Mouse (Mus musculus) cerebellum, adult 2 months (tissue): ENCODE results near the gene Zbtb12. TPM values are rescaled to one million over a fixed set of nuclear protein-coding genes. Genes with fewer than 3 reads are reported as not detected.
"Not testable (repeated sequence)": the region's sequence is repeated elsewhere in the genome, so short reads cannot be mapped to it uniquely, and the experiment has no call there.

ENCODE experiments used
- DNase-seq, 2 experiments: peaks; one replicate each; pipeline ENCODE4 v3.0.0; 2021
- H3K27ac ChIP-seq: fragments of 200-500 bp; 2 replicates; pipeline ENCODE4 v1.5.1; 2012; ENCODE audit warnings: low read length, control low read depth, inconsistent platforms; ENCODE audit not compliant: insufficient read depth
- H3K27me3 ChIP-seq: fragments of 200-500 bp; 2 replicates; pipeline ENCODE4 v1.6.1; 2012; ENCODE audit warnings: inconsistent platforms, mild to moderate bottlenecking, low read length, moderate library complexity; ENCODE audit not compliant: control insufficient read depth, insufficient read depth
- H3K4me1 ChIP-seq: fragments of 200-500 bp; 2 replicates; pipeline ENCODE4 v1.6.1; 2011; ENCODE audit warnings: low read length; ENCODE audit not compliant: control insufficient read depth, insufficient read depth
- H3K4me3 ChIP-seq: fragments of 200-500 bp; replicated peaks from 2 replicates; pipeline ENCODE3; 2011; ENCODE audit warnings: mild to moderate bottlenecking, low read depth, low read length, control low read depth; ENCODE audit not compliant: insufficient read depth
- CTCF ChIP-seq: fragments of 200-500 bp; IDR thresholded peaks from 2 replicates; pipeline ENCODE4 v1.5.1; 2011; ENCODE audit warnings: low read depth, mild to moderate bottlenecking, control low read depth, low read length, moderate library complexity, borderline replicate concordance; ENCODE audit not compliant: insufficient read depth
- POLR2A ChIP-seq: fragments of 200-500 bp; IDR thresholded peaks from 2 replicates; pipeline ENCODE4 v1.6.1; 2011; ENCODE audit warnings: low read length, control low read depth, borderline replicate concordance; ENCODE audit not compliant: insufficient read depth
- WGBS: fragments of 180-500 bp; shearing (Covaris S2); methylation state at CpG from one replicate; pipeline ENCODE4 v1.1.7; 2018; 5-methylcytosine and 5-hydroxymethylcytosine counted together
- polyA plus RNA-seq: library from polyadenylated mRNA; depleted of rRNA; stranded (reverse); fragments of >200 nt; gene quantifications from 2 replicates; pipeline ENCODE4 v1.2.3, GENCODE M21; 2012

The Zbtb12 gene
- polyA plus RNA-seq, 1 experiment, result 8.2 TPM

DNA sequence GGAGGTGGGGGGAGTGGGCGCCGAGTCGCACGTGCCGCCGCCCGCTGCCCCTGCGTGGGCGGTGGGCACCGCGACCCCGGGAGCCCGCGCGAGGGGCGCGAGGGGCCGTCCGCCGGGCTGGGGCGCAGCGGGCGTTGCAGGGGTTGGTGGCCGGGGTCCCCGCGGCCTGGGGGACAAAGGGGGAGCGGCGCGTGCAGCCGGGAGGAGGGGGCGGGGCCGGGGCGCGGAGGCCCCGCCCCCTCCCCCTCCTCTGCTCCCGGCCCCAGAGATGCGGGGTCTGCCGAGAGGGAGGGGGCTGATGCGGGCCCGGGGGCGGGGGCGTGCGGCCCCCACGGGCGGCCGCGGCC is 19.4 kb downstream of the Zbtb12 start:
- Histone ChIP-seq H3K4me3 (peak overlapping the region; percentile 97), H3K4me1 (peaks cover 4% of the 10 kb centered on the region), H3K27ac (no peak overlapping the region), H3K27me3 (no peaks in the 10 kb centered on the region)
- DNase-seq, result no peak
- 0% methylated on average over 27 of the region's 47 CpGs for WGBS
- TF ChIP-seq CTCF (no peak), POLR2A (no peak)

DNA sequence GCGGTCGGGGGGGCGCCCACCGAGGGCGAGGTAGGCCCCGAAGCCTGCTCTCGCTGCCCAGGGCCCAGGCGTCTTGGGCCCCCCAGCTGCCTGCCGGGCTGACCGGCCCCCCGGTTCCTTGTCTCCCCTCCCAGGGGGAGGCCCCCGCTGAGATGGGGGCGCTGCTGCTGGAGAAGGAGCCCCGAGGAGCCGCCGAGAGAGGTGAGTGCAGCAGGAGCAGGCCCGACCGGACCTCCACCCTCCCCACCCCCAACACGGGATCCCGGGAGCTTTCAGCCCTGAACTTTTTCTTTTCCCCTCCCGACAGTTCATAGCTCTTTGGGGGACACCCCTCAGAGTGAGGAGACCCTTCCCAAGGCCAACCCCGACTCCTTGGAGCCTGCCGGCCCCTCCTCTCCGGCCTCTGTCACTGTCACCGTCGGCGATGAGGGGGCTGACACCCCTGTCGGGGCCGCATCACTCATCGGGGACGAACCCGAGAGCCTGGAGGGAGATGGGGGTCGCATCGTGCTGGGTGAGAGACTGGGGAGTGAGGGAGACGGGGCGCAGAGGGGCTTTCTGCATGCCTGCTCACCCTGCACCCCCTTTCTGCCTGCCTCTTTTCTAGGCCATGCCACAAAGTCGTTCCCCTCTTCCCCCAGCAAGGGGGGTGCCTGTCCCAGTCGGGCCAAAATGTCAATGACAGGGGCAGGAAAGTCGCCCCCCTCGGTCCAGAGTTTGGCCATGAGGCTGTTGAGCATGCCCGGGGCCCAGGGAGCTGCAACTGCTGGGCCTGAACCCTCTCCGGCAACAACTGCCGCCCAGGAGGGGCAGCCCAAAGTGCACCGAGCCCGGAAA is 20.0 kb downstream of the Zbtb12 start:
- Histone ChIP-seq H3K27ac (peak overlapping the region; percentile 3), H3K27me3 (no peaks in the 10 kb centered on the region), H3K4me3 (peak overlapping the region; percentile 97), H3K4me1 (peaks cover 4% of the 10 kb centered on the region)
- DNase-seq, result peak; percentile 52 to 58
- WGBS, result 2% methylated on average over 39 of the region's 45 CpGs
- TF ChIP-seq POLR2A (no peak), CTCF (no peak)

DNA sequence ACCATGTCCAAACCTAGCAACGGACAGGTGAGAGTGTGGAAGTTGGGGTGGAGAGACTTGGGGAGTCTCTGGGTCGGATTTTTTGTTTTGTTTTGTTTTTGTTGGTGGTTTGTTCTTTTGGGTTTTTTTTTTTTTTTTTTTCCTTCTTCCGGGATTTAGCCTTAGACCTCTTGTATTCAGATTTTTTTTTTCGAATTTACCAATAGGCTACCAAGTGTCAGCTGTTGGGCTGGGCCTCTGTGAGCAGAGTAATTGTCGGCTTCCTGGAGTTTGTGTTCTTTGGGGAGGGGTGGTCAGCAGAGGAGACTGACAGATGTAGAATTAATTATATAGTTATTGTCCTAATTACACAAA is 20.6 kb downstream of the Zbtb12 start:
- DNase-seq, result no peak
- WGBS, result under 1% methylated on average over 5 of the region's 5 CpGs
- H3K27me3 ChIP-seq, result no peaks in the 10 kb centered on the region
- H3K27ac ChIP-seq, result 0 out of 2 replicates have a peak overlapping the region, but pooled peaks have one; percentile 3
- TF ChIP-seq POLR2A (no peak), CTCF (no peak)
- H3K4me3 ChIP-seq, result peak overlapping the region; percentile 97
- H3K4me1 ChIP-seq, result peaks cover 4% of the 10 kb centered on the region

DNA sequence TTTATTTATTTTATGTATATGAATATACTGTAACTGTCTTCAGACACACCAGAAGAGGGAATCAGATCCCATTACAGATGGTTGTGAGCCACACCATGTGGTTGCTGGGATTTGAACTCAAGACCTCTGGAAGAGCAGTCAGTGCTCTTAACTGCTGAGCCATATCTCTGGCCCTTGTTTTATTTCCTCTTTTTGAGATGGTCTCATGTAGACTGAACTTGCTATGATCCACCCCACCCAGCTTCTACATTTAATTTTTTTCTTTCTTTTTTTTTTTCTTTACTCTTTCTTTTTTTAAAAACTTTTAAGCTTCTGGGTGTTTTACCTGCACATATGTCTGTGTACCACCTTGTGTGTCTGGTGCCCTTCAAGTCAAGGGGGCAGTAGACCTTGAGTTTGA is 21.5 kb downstream of the Zbtb12 start:
- DNase-seq, H3K4me3 ChIP-seq, H3K4me1 ChIP-seq, H3K27ac ChIP-seq, H3K27me3 ChIP-seq: not testable (repeated sequence)

DNA sequence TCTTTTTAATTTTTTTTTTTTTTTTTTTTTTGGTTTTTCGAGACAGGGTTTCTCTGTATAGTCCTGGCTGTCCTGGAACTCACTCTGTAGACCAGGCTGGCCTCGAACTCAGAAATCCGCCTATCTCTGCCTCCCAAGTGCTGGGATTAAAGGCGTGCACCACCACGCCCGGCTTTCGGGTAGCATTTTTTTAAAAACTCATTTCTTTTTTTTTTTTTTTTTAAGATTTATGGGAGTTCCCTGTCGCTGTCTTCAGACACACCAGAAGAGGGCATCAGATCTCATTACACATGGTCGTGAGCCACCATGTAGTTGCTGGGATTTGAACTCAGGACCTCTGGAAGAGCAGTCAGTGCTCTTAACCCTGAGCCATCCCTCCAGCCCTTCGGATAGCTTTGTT is 22.7 kb downstream of the Zbtb12 start:
- H3K4me3 ChIP-seq, H3K27ac ChIP-seq, H3K27me3 ChIP-seq, H3K4me1 ChIP-seq, DNase-seq: not testable (repeated sequence)
- 84% methylated on average over 10 of the region's 10 CpGs for WGBS

DNA sequence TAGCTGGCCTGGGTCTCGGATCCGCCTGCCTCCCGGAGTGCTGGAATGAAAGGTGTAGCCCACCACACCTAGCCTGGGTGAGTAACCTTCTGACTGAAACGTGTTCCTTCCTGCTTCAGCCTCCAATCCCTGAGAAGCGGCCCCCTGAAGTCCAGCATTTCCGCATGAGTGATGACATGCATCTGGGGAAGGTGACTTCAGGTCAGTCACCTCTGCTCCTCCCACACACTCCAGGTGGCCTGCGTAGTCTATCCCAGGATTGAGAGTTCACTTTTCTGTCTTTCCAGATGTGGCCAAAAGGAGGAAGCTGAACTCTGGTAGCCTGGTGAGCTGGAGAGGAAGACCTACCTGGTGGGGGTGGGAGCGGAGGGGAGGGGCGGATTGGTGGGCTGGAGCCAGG is 23.6 kb downstream of the Zbtb12 start:
- 89% methylated on average over 9 of the region's 9 CpGs for WGBS
- no peaks in the 10 kb centered on the region for H3K27me3 ChIP-seq
- no peak for TF ChIP-seq POLR2A
- no peak for TF ChIP-seq CTCF
- no peak for DNase-seq
- no peak overlapping the region for H3K4me3 ChIP-seq
- no peak overlapping the region for H3K27ac ChIP-seq
- no peaks in the 10 kb centered on the region; the same call in 1 of the 2 replicates for H3K4me1 ChIP-seq

DNA sequence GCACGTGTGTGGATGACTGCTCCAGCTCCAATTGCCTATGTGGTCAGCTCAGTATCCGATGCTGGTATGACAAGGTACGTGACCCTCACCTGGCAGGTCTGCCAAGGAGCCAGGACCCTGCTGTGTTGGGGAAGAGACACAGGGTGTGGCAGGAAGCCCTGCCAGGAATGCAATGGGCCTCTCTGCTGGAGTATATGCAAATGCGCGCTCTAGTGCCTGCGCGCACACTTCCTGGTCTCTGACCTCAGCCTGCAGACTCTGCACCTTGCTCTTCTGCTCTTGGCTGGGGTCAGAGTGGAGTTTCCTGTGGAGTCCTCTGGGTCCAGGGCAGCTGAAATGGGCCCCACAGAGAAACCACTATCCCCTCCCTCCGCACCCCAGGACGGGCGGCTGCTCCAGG is 31.7 kb downstream of the Zbtb12 start:
- H3K27me3 ChIP-seq, result no peaks in the 10 kb centered on the region
- 0 out of 2 replicates have a peak, but pooled peaks cover 4% of the 10 kb centered on the region for H3K4me1 ChIP-seq
- WGBS, result 58% methylated on average over 10 of the region's 10 CpGs
- TF ChIP-seq POLR2A (no peak), CTCF (no peak)
- H3K27ac ChIP-seq, result no peak overlapping the region
- DNase-seq, result no peak
- no peak overlapping the region for H3K4me3 ChIP-seq

DNA sequence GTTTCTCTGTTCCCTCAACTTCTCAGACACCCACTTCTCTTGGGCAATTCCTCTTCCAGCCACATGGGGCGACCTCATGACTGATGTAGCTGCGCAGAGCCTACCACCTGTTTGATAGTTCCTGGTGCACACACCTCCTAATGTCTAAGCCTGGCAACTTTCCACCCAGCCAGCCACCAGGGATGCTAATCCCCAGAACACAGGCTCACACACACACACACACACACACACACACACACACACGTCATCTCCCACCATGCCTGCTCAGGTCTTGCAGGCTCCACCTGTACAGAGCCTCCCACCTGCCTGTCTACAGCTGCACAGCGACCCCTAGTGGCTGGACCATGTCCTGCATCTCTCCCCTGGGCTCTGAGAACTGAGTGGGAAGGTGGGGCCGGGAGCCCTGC is 32.7 kb downstream of the Zbtb12 start:
- 33% methylated on average over 5 of the region's 5 CpGs for whole genome bisulfite sequencing
- no peaks in the 10 kb centered on the region for H3K27me3 ChIP-seq

More for the DNA sequence above, 32.7 kb downstream of the Zbtb12 start:
- H3K27ac ChIP-seq, result no peak overlapping the region
- H3K4me3 ChIP-seq, result no peak overlapping the region
- DNase-seq, result peak; percentile 54 to 75
- TF ChIP-seq POLR2A (no peak), CTCF (peak; percentile 85)
- H3K4me1 ChIP-seq, result 0 out of 2 replicates have a peak, but pooled peaks cover 4% of the 10 kb centered on the region
